Mouse (Mus musculus): ENCODE results near the gene Ror1. TPM values are rescaled to one million over a fixed set of nuclear protein-coding genes. Genes with fewer than 3 reads are reported as not detected.

Ror1 gene
- polyA plus RNA-seq, 1 experiment from 2014 or later: 1.5 TPM

DNA sequence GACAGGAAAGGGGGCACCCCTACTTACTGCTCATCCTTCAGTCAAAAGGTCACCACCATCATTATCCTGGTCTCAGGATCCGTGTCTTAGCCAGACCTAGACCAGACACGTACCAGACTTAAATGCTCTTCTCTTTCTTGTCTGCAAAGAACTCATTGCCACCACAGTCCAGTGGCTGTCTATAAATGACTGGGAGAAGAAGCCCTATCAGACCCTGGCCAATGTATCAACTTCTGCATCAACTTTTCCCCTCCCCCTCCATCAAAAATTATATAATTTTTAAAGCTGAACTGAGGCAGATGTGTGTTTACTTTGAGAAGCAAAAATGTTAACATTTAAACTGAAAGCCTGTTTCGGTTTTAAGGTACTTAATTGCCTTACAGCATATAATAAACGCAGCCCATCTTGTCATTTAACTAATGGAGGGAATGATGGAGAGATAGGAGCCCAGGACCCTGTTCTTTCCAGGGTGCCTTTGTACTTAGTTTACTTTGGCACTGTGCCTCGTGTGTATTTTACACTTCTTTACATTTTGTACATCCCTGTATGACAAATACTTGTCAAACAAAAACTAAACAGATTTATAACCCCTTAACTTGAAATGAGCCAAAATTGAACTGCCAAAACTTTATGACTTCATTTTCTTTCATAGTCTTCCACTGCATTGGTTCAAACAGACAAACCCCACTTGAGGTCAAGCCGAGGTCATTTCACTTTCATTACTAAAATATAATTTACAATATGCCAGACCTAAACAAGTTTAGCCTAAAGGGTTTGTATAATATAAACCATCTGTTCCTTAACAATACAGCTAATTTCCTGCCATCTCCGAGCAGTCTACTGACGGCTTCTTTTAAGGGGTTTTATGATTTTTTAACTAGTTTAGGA lies 339.9 kb downstream of the Ror1 start:
- Histone ChIP-seq H3K36me3 (replicated peaks; ENCODE audit: control insufficient read depth, insufficient read depth) (no peaks in the 10 kb centered on the region), H3K4me2 (replicated peaks) (no peak overlapping the region), H3K27ac (no peak overlapping the region), H3K27me3 (ENCODE audit: control insufficient read depth, insufficient read depth, low read length) (no peaks in the 10 kb centered on the region), H3K9ac (no peak overlapping the region), H3K4me3 (replicated peaks; ENCODE audit: low read length) (no peak overlapping the region), H3K4me1 (replicated peaks; ENCODE audit: control insufficient read depth, insufficient read depth, low read length) (no peaks in the 10 kb centered on the region), H3K9me3 (ENCODE audit: control insufficient read depth, low read length) (no peaks in the 10 kb centered on the region)
- WGBS: 81% methylated on average over 8 of the region's 8 CpGs
- DNase-seq (ENCODE audit: low spot score): no peak
- ATAC-seq (ENCODE audit: low FRiP score): no peak

DNA sequence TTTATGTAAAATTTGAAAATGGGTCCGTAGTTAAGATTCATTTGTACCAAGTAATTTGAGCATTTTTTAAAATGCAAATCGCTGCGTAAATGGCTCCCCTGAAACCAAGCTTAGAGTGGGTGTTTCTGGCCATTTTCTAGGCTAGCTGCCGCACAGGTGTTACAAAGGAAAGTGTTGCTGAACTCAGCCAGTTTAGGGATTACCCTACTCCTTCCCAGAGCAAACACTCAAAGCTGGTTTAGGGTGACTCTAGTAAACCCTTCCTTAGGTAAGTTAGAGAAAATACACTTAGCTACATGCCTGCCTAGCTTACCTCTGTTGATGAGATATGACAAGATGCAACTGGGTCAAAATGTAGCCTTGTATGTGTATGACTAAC lies 340.6 kb downstream of the Ror1 start:
- no peak overlapping the region for H3K27ac ChIP-seq
- no peaks in the 10 kb centered on the region for H3K36me3 ChIP-seq (replicated peaks; ENCODE audit: control insufficient read depth, insufficient read depth)
- no peak overlapping the region for H3K9ac ChIP-seq
- H3K27me3 ChIP-seq (ENCODE audit: control insufficient read depth, insufficient read depth, low read length): no peaks in the 10 kb centered on the region
- no peaks in the 10 kb centered on the region for H3K4me1 ChIP-seq (replicated peaks; ENCODE audit: control insufficient read depth, insufficient read depth, low read length)
- 90% methylated on average over 4 of the region's 4 CpGs for WGBS
- H3K4me2 ChIP-seq (replicated peaks): no peak overlapping the region
- H3K9me3 ChIP-seq (ENCODE audit: control insufficient read depth, low read length): no peaks in the 10 kb centered on the region
- DNase-seq (ENCODE audit: low spot score) (no peak), ATAC-seq (ENCODE audit: low FRiP score) (no peak)
- H3K4me3 ChIP-seq (replicated peaks; ENCODE audit: low read length): no peak overlapping the region

DNA sequence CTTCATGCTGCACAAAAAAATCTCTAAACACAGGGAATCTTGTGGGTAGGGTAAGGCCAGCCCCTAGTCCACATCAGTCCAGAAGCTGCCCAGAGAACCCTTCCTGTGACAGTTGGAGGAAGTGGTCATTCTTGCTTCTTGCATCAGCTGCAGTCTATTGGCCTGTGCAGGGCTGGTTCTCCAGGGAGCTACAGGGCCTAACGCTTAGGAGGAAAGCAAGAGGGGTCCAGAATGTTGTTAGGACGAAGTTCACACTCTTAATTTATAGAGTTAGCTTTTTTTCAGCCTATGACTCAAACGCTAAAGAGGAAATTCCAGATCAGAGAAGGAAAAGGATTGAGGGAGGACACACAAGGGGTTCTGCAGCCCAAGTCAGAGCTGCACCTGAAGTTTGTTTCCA lies 351.3 kb downstream of the Ror1 start:
- Histone ChIP-seq H3K4me2 (replicated peaks) (no peak overlapping the region), H3K9ac (no peak overlapping the region), H3K4me1 (replicated peaks; ENCODE audit: control insufficient read depth, insufficient read depth, low read length) (no peaks in the 10 kb centered on the region), H3K27ac (no peak overlapping the region), H3K4me3 (replicated peaks; ENCODE audit: low read length) (no peak overlapping the region), H3K36me3 (replicated peaks; ENCODE audit: control insufficient read depth, insufficient read depth) (no peaks in the 10 kb centered on the region), H3K27me3 (ENCODE audit: control insufficient read depth, insufficient read depth, low read length) (no peaks in the 10 kb centered on the region), H3K9me3 (ENCODE audit: control insufficient read depth, low read length) (no peaks in the 10 kb centered on the region)
- WGBS: 76% methylated on average over 3 of the region's 3 CpGs
- ATAC-seq (ENCODE audit: low FRiP score) (no peak), DNase-seq (ENCODE audit: low spot score) (no peak)

DNA sequence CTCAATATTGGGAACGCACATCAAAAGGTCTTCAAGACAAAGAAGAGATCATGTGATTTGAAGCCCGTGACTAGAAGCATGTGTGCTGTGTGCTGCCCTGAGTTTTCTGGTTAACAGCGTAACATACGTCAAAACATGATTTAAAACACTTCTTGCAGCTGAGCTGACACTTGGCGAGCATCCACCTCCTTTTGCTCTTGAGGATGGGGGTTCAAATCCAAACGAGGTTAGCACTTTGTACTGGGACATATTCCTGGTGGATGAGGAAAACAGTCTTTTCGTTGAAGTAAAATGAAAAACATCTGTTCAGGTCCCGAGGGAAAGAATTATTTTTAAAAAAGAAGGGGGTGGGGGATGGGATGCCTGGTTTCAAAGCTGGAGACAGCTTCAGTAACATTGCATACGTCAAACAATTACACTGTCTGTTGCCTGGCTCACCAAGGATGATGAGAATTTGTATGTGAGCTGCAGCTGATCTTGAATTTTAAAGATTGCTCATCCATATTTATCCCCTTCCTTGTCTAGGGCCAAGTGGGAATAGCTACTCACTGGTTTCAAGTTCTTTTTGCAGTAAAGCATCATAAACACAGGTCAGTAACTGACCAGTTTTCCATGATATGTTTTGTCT lies 367.0 kb downstream of the Ror1 start:
- no peaks in the 10 kb centered on the region for H3K36me3 ChIP-seq (replicated peaks; ENCODE audit: control insufficient read depth, insufficient read depth)
- H3K9ac ChIP-seq: no peak overlapping the region
- no peak overlapping the region for H3K27ac ChIP-seq
- no peak overlapping the region for H3K4me3 ChIP-seq (replicated peaks; ENCODE audit: low read length)
- no peak for DNase-seq (ENCODE audit: low spot score)
- no peaks in the 10 kb centered on the region; the same call in 1 of the 2 replicates for H3K4me1 ChIP-seq (replicated peaks; ENCODE audit: control insufficient read depth, insufficient read depth, low read length)
- H3K27me3 ChIP-seq (ENCODE audit: control insufficient read depth, insufficient read depth, low read length): no peaks in the 10 kb centered on the region
- H3K4me2 ChIP-seq (replicated peaks): no peak overlapping the region
- WGBS: 54% methylated on average over 9 of the region's 9 CpGs
- H3K9me3 ChIP-seq (ENCODE audit: control insufficient read depth, low read length): no peaks in the 10 kb centered on the region
- no peak for ATAC-seq (ENCODE audit: low FRiP score)

DNA sequence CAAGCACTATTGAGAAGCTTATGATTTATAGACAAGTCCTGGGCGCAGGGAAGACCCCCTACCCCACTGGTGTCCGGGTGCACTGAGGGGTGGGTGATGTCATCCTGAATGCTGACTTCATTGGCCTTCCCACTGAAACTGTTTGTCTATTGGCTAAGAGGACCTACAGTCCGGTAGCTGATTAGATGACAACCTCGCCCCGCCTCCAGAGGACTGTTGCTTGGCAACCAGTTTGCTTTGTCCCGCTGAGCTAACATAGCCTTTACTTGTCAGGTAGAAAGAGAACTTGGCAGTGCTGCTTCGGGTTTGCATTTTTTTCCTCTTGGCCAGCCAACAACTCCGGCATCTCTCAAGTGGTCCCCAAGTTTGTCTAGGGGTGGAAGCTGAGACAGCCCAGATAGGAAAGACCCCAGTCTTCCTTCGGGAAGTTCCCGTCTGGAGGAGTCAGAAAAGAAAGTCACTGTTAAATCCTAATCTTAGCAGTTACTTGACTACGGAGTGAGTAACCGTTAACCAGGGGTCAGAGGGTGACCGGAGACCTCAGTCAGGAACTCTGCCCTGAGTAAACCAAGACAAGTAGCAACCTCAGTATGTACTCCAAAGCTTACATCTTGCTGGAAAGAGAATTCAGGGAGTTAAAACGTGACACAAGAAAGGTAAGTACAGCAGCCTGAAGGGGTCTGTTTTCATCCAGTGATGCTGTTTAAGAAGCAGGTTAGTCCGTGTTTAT lies 383.2 kb downstream of the Ror1 start, which contains the start of gene Ube2u:
Ube2u (plus strand) TSS at position 258 of the 730 bp plus-strand sequence.
- H3K4me3 ChIP-seq (replicated peaks; ENCODE audit: low read length): peak within 1 kb of the TSS; percentile 12
- H3K9me3 ChIP-seq (ENCODE audit: control insufficient read depth, low read length): no peaks in the 10 kb centered on the region
- WGBS: 25% methylated on average over 15 of the region's 15 CpGs
- H3K36me3 ChIP-seq (replicated peaks; ENCODE audit: control insufficient read depth, insufficient read depth): no peaks in the 10 kb centered on the region
- H3K4me2 ChIP-seq (replicated peaks): peak within 1 kb of the TSS; percentile 53
- DNase-seq (ENCODE audit: low spot score) (peak; percentile 81), ATAC-seq (ENCODE audit: low FRiP score) (peak; percentile 94)
- no peaks in the 10 kb centered on the region for H3K27me3 ChIP-seq (ENCODE audit: control insufficient read depth, insufficient read depth, low read length)
- 0 out of 2 replicates have a peak within 1 kb of the TSS, but pooled peaks have one; percentile 24 for H3K9ac ChIP-seq
- H3K27ac ChIP-seq: no peak within 1 kb of the TSS
- no peaks in the 10 kb centered on the region for H3K4me1 ChIP-seq (replicated peaks; ENCODE audit: control insufficient read depth, insufficient read depth, low read length)

DNA sequence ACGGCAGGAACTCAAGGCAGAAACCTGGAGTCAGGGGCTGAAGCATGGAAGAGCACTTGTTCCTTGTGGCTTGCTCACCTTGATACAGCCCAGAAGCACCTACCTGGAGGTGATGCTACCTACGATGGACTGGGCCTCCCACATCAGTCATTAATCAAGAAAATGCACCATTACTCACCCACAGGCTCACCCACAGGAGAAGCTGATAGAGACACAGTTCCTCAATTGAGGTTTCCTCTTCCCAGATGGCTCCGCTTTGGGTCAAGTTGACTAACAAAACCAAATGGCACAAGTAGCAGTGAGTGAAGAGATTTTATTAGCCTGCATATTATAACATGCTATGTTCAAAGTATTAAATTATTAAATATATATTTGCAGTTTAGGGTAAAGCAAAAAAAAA lies 392.9 kb downstream of the Ror1 start:
- Histone ChIP-seq H3K4me3 (replicated peaks; ENCODE audit: low read length) (no peak overlapping the region), H3K9me3 (ENCODE audit: control insufficient read depth, low read length) (no peaks in the 10 kb centered on the region), H3K27ac (no peak overlapping the region), H3K4me2 (replicated peaks) (no peak overlapping the region), H3K36me3 (replicated peaks; ENCODE audit: control insufficient read depth, insufficient read depth) (no peaks in the 10 kb centered on the region), H3K27me3 (ENCODE audit: control insufficient read depth, insufficient read depth, low read length) (no peaks in the 10 kb centered on the region), H3K9ac (no peak overlapping the region), H3K4me1 (replicated peaks; ENCODE audit: control insufficient read depth, insufficient read depth, low read length) (no peaks in the 10 kb centered on the region)
- 91% methylated on average over 3 of the region's 3 CpGs for WGBS
- DNase-seq (ENCODE audit: low spot score) (no peak), ATAC-seq (ENCODE audit: low FRiP score) (no peak)

Other genes with a start within 250 kb of the Ror1 start
- 82.7 and 99.8 TPM in 2 replicates for gene Pgm1, start 166.4 kb upstream of the Ror1 start, polyA plus RNA-seq (2014; fragmentation: Nextera tagmentation; extraction: Ambion mirVana)
- 12.4 and 15.1 TPM in 2 replicates for gene Itgb3bp, start 166.0 kb upstream of the Ror1 start, polyA plus RNA-seq (2014; fragmentation: Nextera tagmentation; extraction: Ambion mirVana)

Measured in hindbrain, embryonic 14.5 days (tissue).